Mouse (Mus musculus): ENCODE data around the gene Aurkb.

DNA sequence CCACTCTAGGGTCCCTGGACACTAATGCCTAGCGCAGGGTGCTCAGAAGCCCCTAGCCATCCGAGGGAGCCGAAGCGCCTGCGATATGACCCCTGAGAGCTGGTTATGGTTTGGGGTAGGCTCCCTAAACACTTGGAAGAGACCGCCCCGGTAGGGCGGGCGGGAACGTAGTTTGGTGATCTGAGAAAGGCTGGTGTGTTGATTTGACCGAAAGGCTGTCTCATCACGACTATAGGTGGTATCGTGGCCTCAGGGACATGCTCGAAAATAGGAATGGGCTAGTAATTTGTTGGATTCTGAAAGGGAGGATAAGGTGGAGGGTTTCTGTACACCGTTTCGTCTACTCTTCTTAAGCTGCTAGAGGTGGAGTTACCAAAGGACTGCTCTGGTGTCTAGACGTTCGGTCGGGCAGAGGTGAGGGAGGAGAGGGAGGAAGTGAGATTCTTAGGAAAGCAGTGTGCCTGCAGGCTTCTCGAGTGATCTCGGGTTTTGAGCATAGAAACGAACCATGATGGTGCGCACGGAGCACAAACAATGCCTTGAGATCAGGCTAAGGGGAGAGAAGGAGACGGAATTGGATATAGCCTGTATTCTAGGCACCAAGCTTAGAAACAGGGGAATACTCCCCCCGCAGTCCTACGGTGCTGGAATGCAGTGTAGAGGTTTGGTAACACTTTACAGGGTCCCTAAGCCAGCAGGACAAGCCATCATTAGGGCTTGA lies 50.2 kb downstream of the Aurkb start:
- no peak for TF ChIP-seq POLR2AphosphoS2 (IDR thresholded peaks at IDR 0.05; ENCODE audit: insufficient read length, low read depth)
- no peak for TF ChIP-seq POLR2A (IDR thresholded peaks at IDR 0.05; ENCODE audit: insufficient read length, low read depth)
- TF ChIP-seq MAX (IDR thresholded peaks at IDR 0.05; ENCODE audit: low read depth) = no peak
- TF ChIP-seq MYOD1 (IDR thresholded peaks at IDR 0.05; ENCODE audit: control insufficient read depth in 1 of 3, insufficient read length in 2 of 3, low read depth in 2 of 3) = no peak
- TF ChIP-seq USF1 (IDR thresholded peaks at IDR 0.05; ENCODE audit: low read depth) = no peak
- TF ChIP-seq TCF12 (IDR thresholded peaks at IDR 0.05; ENCODE audit: insufficient read depth, poor library complexity, severe bottlenecking) = no peak
- no peak for TF ChIP-seq CEBPB (IDR thresholded peaks at IDR 0.05; ENCODE audit: insufficient read depth, poor library complexity, severe bottlenecking)
- TF ChIP-seq TCF3 (IDR thresholded peaks at IDR 0.05; ENCODE audit: insufficient read length, low read depth) = no peak
- no peak for TF ChIP-seq E2F4 (IDR thresholded peaks at IDR 0.05; ENCODE audit: insufficient read depth)

All from myocyte (in vitro differentiated cells).